Mouse (Mus musculus): Measurements from ENCODE around the gene Mthfsd. TPM values are rescaled to one million over a fixed set of nuclear protein-coding genes. Genes with fewer than 3 reads are reported as not detected.

The Mthfsd gene
- polyA plus RNA-seq, 1 experiment, result 22.3 TPM

DNA sequence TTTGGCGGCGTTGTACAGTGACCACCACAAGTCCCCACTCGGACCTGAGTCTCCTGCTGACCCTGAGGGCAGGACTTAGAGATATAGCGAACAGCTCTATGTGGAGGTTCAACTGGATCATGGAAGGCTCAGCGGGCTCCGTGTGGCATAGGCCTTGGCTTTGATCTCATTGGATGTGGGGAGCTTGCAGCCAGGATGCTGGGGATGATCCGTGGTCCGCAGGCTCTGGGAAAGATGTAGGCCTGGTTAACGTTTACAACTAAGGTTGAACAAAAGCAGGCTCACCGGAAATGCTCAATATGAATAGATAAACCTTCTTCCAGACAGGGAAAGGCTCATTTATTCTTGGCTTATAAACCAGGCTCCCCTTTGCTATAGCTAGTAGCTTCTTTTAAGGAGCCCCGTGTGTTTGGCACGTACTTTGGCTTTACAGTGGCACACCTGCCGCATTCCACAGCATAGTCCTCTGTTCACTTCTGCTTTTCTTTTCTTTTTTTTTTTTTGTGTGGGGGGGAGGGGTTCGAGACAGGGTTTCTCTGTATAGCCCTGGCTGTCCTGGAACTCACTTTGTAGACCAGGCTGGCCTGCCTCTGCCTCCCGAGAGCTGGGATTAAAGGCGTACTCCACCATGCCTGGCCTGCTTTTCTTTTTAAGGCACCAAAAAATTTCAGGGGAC lies 21.2 kb upstream of the Mthfsd start:
- Histone ChIP-seq H3K4me3 (no peak overlapping the region), H3ac (ENCODE audit: control insufficient read depth, insufficient read length) (no peak overlapping the region), H3K4me2 (ENCODE audit: low read depth) (no peak overlapping the region), H3K36me3 (ENCODE audit: control insufficient read depth, insufficient read depth) (no peaks in the 10 kb centered on the region), H3K79me2 (ENCODE audit: control insufficient read depth, insufficient read depth) (no peaks in the 10 kb centered on the region), H3K27me3 (ENCODE audit: control insufficient read depth, insufficient read depth, insufficient read length) (no peaks in the 10 kb centered on the region)
- TF ChIP-seq REST (IDR thresholded peaks at IDR 0.05; ENCODE audit: insufficient read depth, insufficient read length) (no peak), SRF (IDR thresholded peaks at IDR 0.05; ENCODE audit: control insufficient read depth, insufficient read length, low read depth) (no peak), MYOD1 (IDR thresholded peaks at IDR 0.05; ENCODE audit: control insufficient read depth in 1 of 3, insufficient read length in 2 of 3, low read depth in 2 of 3) (no peak), MYOG (IDR thresholded peaks at IDR 0.05; ENCODE audit: control insufficient read depth in 1 of 3, insufficient read depth in 1 of 3, insufficient read length in 2 of 3, low read depth in 2 of 3) (no peak), POLR2A (IDR thresholded peaks at IDR 0.05; ENCODE audit: insufficient read length, low read depth) (no peak), USF1 (IDR thresholded peaks at IDR 0.05; ENCODE audit: low read depth) (no peak), CEBPB (IDR thresholded peaks at IDR 0.05; ENCODE audit: insufficient read depth, poor library complexity, severe bottlenecking) (no peak), TCF3 (IDR thresholded peaks at IDR 0.05; ENCODE audit: insufficient read length, low read depth) (no peak), MAX (IDR thresholded peaks at IDR 0.05; ENCODE audit: low read depth) (no peak), E2F4 (IDR thresholded peaks at IDR 0.05; ENCODE audit: insufficient read depth) (no peak), POLR2AphosphoS2 (IDR thresholded peaks at IDR 0.05; ENCODE audit: insufficient read length, low read depth) (no peak), TCF12 (IDR thresholded peaks at IDR 0.05; ENCODE audit: insufficient read depth, poor library complexity, severe bottlenecking) (no peak)

DNA sequence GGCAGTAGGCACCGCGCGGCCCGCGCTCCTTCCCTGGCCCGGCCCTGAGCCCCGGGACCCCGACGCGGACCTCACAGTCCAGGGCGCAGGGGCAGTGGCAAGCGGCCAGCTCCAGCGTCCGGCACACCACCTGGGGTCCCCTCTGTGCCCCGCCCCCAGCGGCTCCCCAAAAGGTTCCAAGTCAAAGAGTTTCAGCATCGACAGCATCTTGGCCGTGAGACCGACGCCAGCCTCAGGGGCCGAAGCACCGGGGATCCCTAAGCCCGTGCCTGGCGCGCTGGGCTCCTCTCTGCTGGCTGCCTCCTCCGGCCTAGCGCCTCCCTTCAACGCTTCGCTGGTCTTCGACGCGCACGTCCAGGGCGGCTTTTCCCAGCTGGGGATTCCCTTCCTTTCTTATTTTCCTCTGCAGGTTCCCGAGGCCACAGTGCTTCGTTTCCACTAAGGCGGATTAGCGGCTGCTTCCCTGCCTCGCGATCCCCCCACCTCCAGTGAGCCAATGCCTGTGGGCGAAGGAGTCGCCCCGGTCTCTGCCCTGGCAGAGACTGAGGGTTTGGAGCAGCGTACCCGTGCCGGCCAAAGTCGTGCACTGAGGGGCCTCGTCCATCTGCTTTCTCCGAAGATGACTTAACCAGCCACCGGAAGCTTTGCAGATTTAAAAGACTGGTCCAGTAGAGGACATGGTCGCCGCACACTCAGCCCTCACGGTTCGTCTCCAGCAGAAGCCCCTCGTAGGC lies 20.5 kb upstream of the Mthfsd start:
- Histone ChIP-seq H3K4me2 (ENCODE audit: low read depth) (no peak overlapping the region), H3K36me3 (ENCODE audit: control insufficient read depth, insufficient read depth) (no peaks in the 10 kb centered on the region), H3K79me2 (ENCODE audit: control insufficient read depth, insufficient read depth) (no peaks in the 10 kb centered on the region), H3ac (ENCODE audit: control insufficient read depth, insufficient read length) (no peak overlapping the region), H3K27me3 (ENCODE audit: control insufficient read depth, insufficient read depth, insufficient read length) (no peaks in the 10 kb centered on the region), H3K4me3 (no peak overlapping the region)
- TF ChIP-seq MYOD1 (IDR thresholded peaks at IDR 0.05; ENCODE audit: control insufficient read depth in 1 of 3, insufficient read length in 2 of 3, low read depth in 2 of 3) (no peak), POLR2AphosphoS2 (IDR thresholded peaks at IDR 0.05; ENCODE audit: insufficient read length, low read depth) (no peak), CEBPB (IDR thresholded peaks at IDR 0.05; ENCODE audit: insufficient read depth, poor library complexity, severe bottlenecking) (no peak), REST (IDR thresholded peaks at IDR 0.05; ENCODE audit: insufficient read depth, insufficient read length) (no peak), TCF3 (IDR thresholded peaks at IDR 0.05; ENCODE audit: insufficient read length, low read depth) (no peak), POLR2A (IDR thresholded peaks at IDR 0.05; ENCODE audit: insufficient read length, low read depth) (no peak), USF1 (IDR thresholded peaks at IDR 0.05; ENCODE audit: low read depth) (no peak), MAX (IDR thresholded peaks at IDR 0.05; ENCODE audit: low read depth) (no peak), E2F4 (IDR thresholded peaks at IDR 0.05; ENCODE audit: insufficient read depth) (no peak), TCF12 (IDR thresholded peaks at IDR 0.05; ENCODE audit: insufficient read depth, poor library complexity, severe bottlenecking) (no peak)

- Histone ChIP-seq H3K27me3 (ENCODE audit: control insufficient read depth, insufficient read depth, insufficient read length) (no peaks in the 10 kb centered on the region), H3K79me2 (ENCODE audit: control insufficient read depth, insufficient read depth) (no peaks in the 10 kb centered on the region), H3ac (ENCODE audit: control insufficient read depth, insufficient read length) (no peak within 1 kb of the TSS), H3K36me3 (ENCODE audit: control insufficient read depth, insufficient read depth) (no peaks in the 10 kb centered on the region), H3K4me3 (peak within 1 kb of the TSS; percentile 35), H3K4me2 (ENCODE audit: low read depth) (peak within 1 kb of the TSS; percentile 30)
- TF ChIP-seq MAX (IDR thresholded peaks at IDR 0.05; ENCODE audit: low read depth) (no peak), TCF3 (IDR thresholded peaks at IDR 0.05; ENCODE audit: insufficient read length, low read depth) (no peak), USF1 (IDR thresholded peaks at IDR 0.05; ENCODE audit: low read depth) (no peak), MYOD1 (IDR thresholded peaks at IDR 0.05; ENCODE audit: control insufficient read depth in 1 of 3, insufficient read length in 2 of 3, low read depth in 2 of 3) (no peak), POLR2AphosphoS2 (IDR thresholded peaks at IDR 0.05; ENCODE audit: insufficient read length, low read depth) (no peak), SRF (IDR thresholded peaks at IDR 0.05; ENCODE audit: control insufficient read depth, insufficient read length, low read depth) (no peak), TCF12 (IDR thresholded peaks at IDR 0.05; ENCODE audit: insufficient read depth, poor library complexity, severe bottlenecking) (no peak), MYOG (IDR thresholded peaks at IDR 0.05; ENCODE audit: control insufficient read depth in 1 of 3, insufficient read depth in 1 of 3, insufficient read length in 2 of 3, low read depth in 2 of 3) (no peak), POLR2A (IDR thresholded peaks at IDR 0.05; ENCODE audit: insufficient read length, low read depth) (no peak), E2F4 (IDR thresholded peaks at IDR 0.05; ENCODE audit: insufficient read depth) (no peak), CEBPB (IDR thresholded peaks at IDR 0.05; ENCODE audit: insufficient read depth, poor library complexity, severe bottlenecking) (no peak), REST (IDR thresholded peaks at IDR 0.05; ENCODE audit: insufficient read depth, insufficient read length) (no peak)
Measured at GRCm38 (mm10) chr8:121127756-121128375, 19.7 kb upstream of the Mthfsd start, which contains the start of gene Foxl1. Gene Foxl1, plus strand, starts transcription at chr8:121127940.

DNA sequence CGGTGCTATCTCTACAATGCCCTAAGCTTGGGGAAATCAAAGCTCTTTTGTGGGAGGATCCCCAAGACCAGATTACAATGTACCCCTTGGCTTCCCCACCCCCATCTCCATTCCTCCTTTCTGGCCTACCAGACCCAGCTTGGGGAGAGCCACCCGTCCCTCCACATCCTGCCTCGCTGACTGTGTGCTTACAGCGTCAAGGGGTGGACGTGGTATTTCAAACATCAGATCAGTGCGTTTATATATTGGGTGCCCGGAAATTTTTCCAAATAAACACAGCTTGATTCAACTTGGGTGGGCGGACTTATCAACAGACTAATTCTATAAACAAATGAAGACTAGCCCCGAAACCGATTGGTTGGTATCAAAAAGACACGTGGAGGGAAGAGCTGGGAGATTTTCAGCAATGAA lies 19.1 kb upstream of the Mthfsd start:
- no peaks in the 10 kb centered on the region for H3K79me2 ChIP-seq (ENCODE audit: control insufficient read depth, insufficient read depth)
- H3K36me3 ChIP-seq (ENCODE audit: control insufficient read depth, insufficient read depth), result no peaks in the 10 kb centered on the region
- H3K4me3 ChIP-seq, result no peak overlapping the region
- H3ac ChIP-seq (ENCODE audit: control insufficient read depth, insufficient read length), result no peak overlapping the region
- no peak for TF ChIP-seq TCF3 (IDR thresholded peaks at IDR 0.05; ENCODE audit: insufficient read length, low read depth)
- no peak for TF ChIP-seq MAX (IDR thresholded peaks at IDR 0.05; ENCODE audit: low read depth)
- H3K4me2 ChIP-seq (ENCODE audit: low read depth), result peak overlapping the region; percentile 30
- no peaks in the 10 kb centered on the region for H3K27me3 ChIP-seq (ENCODE audit: control insufficient read depth, insufficient read depth, insufficient read length)
